ENCODE assay signal across 35 mouse cellular contexts in the genomic region with DNA sequence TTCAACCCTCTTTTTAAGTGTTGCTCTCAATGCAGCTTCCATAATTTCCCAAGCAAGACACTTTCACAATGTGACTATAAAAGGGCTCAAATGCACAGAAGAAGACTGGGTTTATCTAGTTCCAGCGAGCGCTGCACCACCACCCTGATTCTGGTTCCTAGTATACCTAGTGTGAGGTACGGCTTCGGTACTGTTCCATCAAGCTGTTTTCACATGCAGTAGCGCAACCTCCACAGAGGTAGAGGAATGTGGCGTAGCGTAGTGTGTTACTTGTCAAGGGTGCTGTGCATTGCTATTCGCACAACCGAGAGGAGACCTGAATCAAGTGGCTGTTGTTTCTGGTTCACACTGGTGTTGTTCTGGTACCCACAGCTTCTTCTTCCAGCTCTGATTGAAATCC.
"Had no signal": no experiment of that assay in that cellular context is flagged by ENCODE, and none has a peak within 500 bp of the region (broad histone marks: within the 10 kb centered on the region; RNA-seq: fewer than 3 reads in every experiment).

No protein-coding gene starts in this region.

- H3K4me1 ChIP-seq: hindbrain, embryonic 15.5 days had no signal

- H3K4me3 ChIP-seq: heart, embryonic 10.5 days; heart, embryonic 12.5 days; heart, embryonic 13.5 days; heart, embryonic 15.5 days; hindbrain, embryonic 10.5 days; hindbrain, embryonic 12.5 days; hindbrain, embryonic 13.5 days; hindbrain, embryonic 15.5 days; intestine, embryonic 15.5 days; kidney, embryonic 15.5 days; layer of hippocampus, adult 2 months; left cerebral cortex, adult 2 months had no signal

- H3K9ac ChIP-seq: heart, embryonic 12.5 days; heart, embryonic 13.5 days; heart, embryonic 15.5 days; hindbrain, embryonic 12.5 days; hindbrain, embryonic 13.5 days; hindbrain, embryonic 14.5 days; hindbrain, embryonic 15.5 days; intestine, embryonic 15.5 days; kidney, embryonic 15.5 days had no signal

- ATAC-seq: hindbrain, embryonic 16.5 days; hindbrain, postnatal 0 days; inflammation-experienced regulatory T-cells, adult 6 months; intestine, embryonic 15.5 days; intestine, embryonic 16.5 days; intestine, postnatal 0 days had no signal

- H3K4me2 ChIP-seq: heart, embryonic 12.5 days; heart, embryonic 13.5 days; heart, embryonic 15.5 days; hindbrain, embryonic 12.5 days; hindbrain, embryonic 13.5 days; hindbrain, embryonic 14.5 days; hindbrain, embryonic 15.5 days; intestine, embryonic 15.5 days; kidney, embryonic 15.5 days had no signal

- H3K36me3 ChIP-seq: heart, embryonic 10.5 days; heart, embryonic 12.5 days; heart, embryonic 13.5 days; heart, embryonic 15.5 days; hindbrain, embryonic 10.5 days; hindbrain, embryonic 12.5 days; hindbrain, embryonic 13.5 days; hindbrain, embryonic 15.5 days; intestine, embryonic 15.5 days; kidney, embryonic 15.5 days had no signal

- H3K27ac ChIP-seq: heart, embryonic 10.5 days; heart, embryonic 13.5 days; heart, embryonic 15.5 days; hindbrain, embryonic 10.5 days; hindbrain, embryonic 12.5 days; hindbrain, embryonic 13.5 days; hindbrain, embryonic 14.5 days; hindbrain, embryonic 15.5 days; hindbrain, postnatal 0 days; intestine, embryonic 15.5 days; kidney, embryonic 15.5 days; kidney, postnatal 0 days; layer of hippocampus, adult 2 months; left cerebral cortex, adult 2 months had no signal

- DNase-seq: heart, postnatal 10 days; heart, postnatal 14 days; heart, postnatal 36 days; heart, postnatal 4 days; kidney, adult 11 months; kidney, adult 18-20 months; kidney, adult 2 months; kidney, adult 8-10 months; kidney, adult 9 months; kidney, postnatal 10 days; kidney, postnatal 14 days; kidney, postnatal 25 days; kidney, postnatal 36 days; kidney, postnatal 4 days; layer of hippocampus, adult 9-11 months; layer of hippocampus, postnatal 36 days had no signal

- H3K27me3 ChIP-seq: heart, embryonic 12.5 days; heart, embryonic 13.5 days; heart, embryonic 15.5 days; hindbrain, embryonic 12.5 days; hindbrain, embryonic 13.5 days; hindbrain, embryonic 15.5 days; intestine, embryonic 15.5 days; kidney, embryonic 15.5 days had no signal

- H3K9me3 ChIP-seq: heart, embryonic 10.5 days; heart, embryonic 12.5 days; heart, embryonic 13.5 days; heart, embryonic 15.5 days; hindbrain, embryonic 10.5 days; hindbrain, embryonic 12.5 days; hindbrain, embryonic 13.5 days; hindbrain, embryonic 15.5 days; intestine, embryonic 15.5 days; kidney, embryonic 15.5 days had no signal
